Mouse (Mus musculus) neural tube, embryonic 12.5 days (tissue): ENCODE data around the gene Mapkapk3. TPM values are rescaled to one million over a fixed set of nuclear protein-coding genes. Genes with fewer than 3 reads are reported as not detected.

ENCODE experiments used
- ATAC-seq: fragments of 200-750 bp; cut with Nextera tagmentation; 2 replicates; pipeline ENCODE4 v1.8.0; 2017; ENCODE audit warnings: low read depth, mild to moderate bottlenecking, moderate TSS enrichment, moderate library complexity; ENCODE audit not compliant: low FRiP score
- H3K27ac ChIP-seq: fragments of 300-500 bp; sonication (generic); 2 replicates; pipeline ENCODE4 v1.5.1; 2016
- H3K27me3 ChIP-seq: fragments of 300-500 bp; sonication (generic); replicated peaks from 2 replicates; pipeline ENCODE4 v1.6.1; 2016; ENCODE audit warnings: mild to moderate bottlenecking
- H3K36me3 ChIP-seq: fragments of 300-500 bp; sonication (generic); 2 replicates; pipeline ENCODE4 v1.6.1; 2016; ENCODE audit warnings: mild to moderate bottlenecking
- H3K4me1 ChIP-seq: fragments of 300-500 bp; sonication (generic); 2 replicates; pipeline ENCODE4 v1.6.1; 2016
- H3K4me2 ChIP-seq: fragments of 300-500 bp; sonication (generic); replicated peaks from 2 replicates; pipeline ENCODE4 v1.6.1; 2016; ENCODE audit warnings: mild to moderate bottlenecking
- H3K4me3 ChIP-seq: fragments of 300-500 bp; sonication (generic); 2 replicates; pipeline ENCODE4 v1.5.1; 2016
- H3K9ac ChIP-seq: fragments of 300-500 bp; sonication (generic); 2 replicates; pipeline ENCODE4 v1.6.1; 2016; ENCODE audit warnings: mild to moderate bottlenecking
- H3K9me3 ChIP-seq: fragments of 300-500 bp; sonication (generic); 2 replicates; pipeline ENCODE4 v1.6.1; 2016; ENCODE audit warnings: mild to moderate bottlenecking
- WGBS: fragments of 180-500 bp; shearing (Covaris S2); methylation state at CpG from one replicate; pipeline ENCODE4 v1.1.7; 2016; 5-methylcytosine and 5-hydroxymethylcytosine counted together
- polyA plus RNA-seq: library from polyadenylated mRNA; unstranded; fragments of >200 nt; fragmentation: Nextera tagmentation; extraction: Ambion mirVana; gene quantifications from 2 replicates; pipeline ENCODE4 v1.2.1, GENCODE M21; 2016

Gene Mapkapk3
- polyA plus RNA-seq, 1 experiment from 2014 or later, result 3.5 TPM

- peak; percentile 77; the same call in 1 of the 2 replicates for ATAC-seq
- H3K4me1 ChIP-seq, result peaks cover 18% of the 10 kb centered on the region
- H3K27me3 ChIP-seq, result no peaks in the 10 kb centered on the region
- H3K36me3 ChIP-seq, result no peaks in the 10 kb centered on the region
- H3K9me3 ChIP-seq, result no peaks in the 10 kb centered on the region
- no peak overlapping the region for H3K27ac ChIP-seq
- no peak overlapping the region for H3K9ac ChIP-seq
- WGBS, result 12% methylated on average over 5 of the region's 5 CpGs
- no peak overlapping the region for H3K4me3 ChIP-seq
- H3K4me2 ChIP-seq, result peak overlapping the region; percentile 30; the same call in 1 of the 2 replicates
Observed at GRCm38 (mm10) chr9:107252164-107252563, 37.5 kb downstream of the Mapkapk3 start.

GRCm38 (mm10) chr9:107250416-107251337 is 39.0 kb downstream of the Mapkapk3 start:
- Histone ChIP-seq H3K4me2 (no peak overlapping the region), H3K9me3 (no peaks in the 10 kb centered on the region), H3K4me1 (peaks cover 14% of the 10 kb centered on the region), H3K27ac (no peak overlapping the region), H3K4me3 (no peak overlapping the region), H3K36me3 (no peaks in the 10 kb centered on the region), H3K27me3 (no peaks in the 10 kb centered on the region), H3K9ac (no peak overlapping the region)
- no peak for ATAC-seq
- 78% methylated on average over 14 of the region's 14 CpGs for WGBS

GRCm38 (mm10) chr9:107249154-107249553 is 40.5 kb downstream of the Mapkapk3 start:
- H3K9me3 ChIP-seq, result no peaks in the 10 kb centered on the region
- WGBS, result 79% methylated on average over 6 of the region's 6 CpGs

GRCm38 (mm10) chr9:107246170-107246569 is 43.5 kb downstream of the Mapkapk3 start:
- H3K27me3 ChIP-seq, result no peaks in the 10 kb centered on the region
- no peak for ATAC-seq
- H3K4me3 ChIP-seq, result no peak overlapping the region
- 68% methylated on average over 4 of the region's 4 CpGs for WGBS
- no peak overlapping the region for H3K9ac ChIP-seq
- no peak overlapping the region for H3K27ac ChIP-seq
- H3K4me2 ChIP-seq, result no peak overlapping the region
- no peaks in the 10 kb centered on the region for H3K36me3 ChIP-seq
- no peaks in the 10 kb centered on the region for H3K4me1 ChIP-seq
- no peaks in the 10 kb centered on the region for H3K9me3 ChIP-seq

More at GRCm38 (mm10) chr9:107249154-107249553, 40.5 kb downstream of the Mapkapk3 start:
- Histone ChIP-seq H3K4me1 (peaks cover 6% of the 10 kb centered on the region; the same call in 1 of the 2 replicates), H3K4me3 (no peak overlapping the region), H3K4me2 (no peak overlapping the region), H3K27me3 (no peaks in the 10 kb centered on the region), H3K9ac (no peak overlapping the region), H3K36me3 (no peaks in the 10 kb centered on the region), H3K27ac (no peak overlapping the region)
- no peak for ATAC-seq

GRCm38 (mm10) chr9:107245311-107245710 is 44.4 kb downstream of the Mapkapk3 start:
- 92% methylated on average over 4 of the region's 4 CpGs for WGBS
- Histone ChIP-seq H3K36me3 (no peaks in the 10 kb centered on the region), H3K4me3 (no peak overlapping the region), H3K4me2 (no peak overlapping the region), H3K27me3 (no peaks in the 10 kb centered on the region), H3K9ac (no peak overlapping the region), H3K27ac (no peak overlapping the region), H3K4me1 (no peaks in the 10 kb centered on the region), H3K9me3 (no peaks in the 10 kb centered on the region)
- no peak for ATAC-seq

- no peak overlapping the region for H3K4me3 ChIP-seq
- no peak overlapping the region for H3K27ac ChIP-seq
- H3K9ac ChIP-seq, result no peak overlapping the region
- WGBS, result 68% methylated on average over 5 of the region's 5 CpGs
- H3K4me2 ChIP-seq, result no peak overlapping the region
- H3K36me3 ChIP-seq, result no peaks in the 10 kb centered on the region
- ATAC-seq, result no peak
- H3K9me3 ChIP-seq, result no peaks in the 10 kb centered on the region
- H3K4me1 ChIP-seq, result peaks cover 5% of the 10 kb centered on the region; the same call in 1 of the 2 replicates
- peaks cover 41% of the 10 kb centered on the region for H3K27me3 ChIP-seq
Observed at GRCm38 (mm10) chr9:107236151-107236550, 53.5 kb downstream of the Mapkapk3 start.

GRCm38 (mm10) chr9:107235261-107235660 is 54.4 kb downstream of the Mapkapk3 start:
- Histone ChIP-seq H3K9me3 (no peaks in the 10 kb centered on the region), H3K4me2 (no peak overlapping the region), H3K27me3 (peaks cover 43% of the 10 kb centered on the region), H3K4me3 (no peak overlapping the region), H3K9ac (no peak overlapping the region), H3K36me3 (no peaks in the 10 kb centered on the region), H3K27ac (no peak overlapping the region), H3K4me1 (peaks cover 5% of the 10 kb centered on the region; the same call in 1 of the 2 replicates)
- ATAC-seq, result no peak
- WGBS, result 61% methylated on average over 5 of the region's 5 CpGs

GRCm38 (mm10) chr9:107232140-107232539 is 57.5 kb downstream of the Mapkapk3 start:
- Histone ChIP-seq H3K36me3 (no peaks in the 10 kb centered on the region), H3K27me3 (peaks cover 50% of the 10 kb centered on the region), H3K4me1 (peaks cover 5% of the 10 kb centered on the region; the same call in 1 of the 2 replicates), H3K9ac (peak overlapping the region; percentile 86), H3K4me3 (peak overlapping the region; percentile 85), H3K4me2 (peak overlapping the region; percentile 95), H3K9me3 (no peaks in the 10 kb centered on the region), H3K27ac (no peak overlapping the region)
- ATAC-seq, result 0 out of 2 replicates have a peak, but pooled peaks have one; percentile 17
- 22% methylated on average over 9 of the region's 9 CpGs for WGBS

GRCm38 (mm10) chr9:107231539-107232139 is 58.0 kb downstream of the Mapkapk3 start, which contains the start of gene Dock3:
TSS of gene Dock3 (minus strand) at chr9:107231909.
- ATAC-seq, result peak; percentile 90
- H3K9ac ChIP-seq, result peak within 1 kb of the TSS; percentile 86
- H3K27me3 ChIP-seq, result peaks cover 50% of the 10 kb centered on the region
- peaks cover 5% of the 10 kb centered on the region; the same call in 1 of the 2 replicates for H3K4me1 ChIP-seq
- under 1% methylated on average over 86 of the region's 87 CpGs for WGBS
- H3K27ac ChIP-seq, result peak within 1 kb of the TSS; percentile 91
- H3K9me3 ChIP-seq, result no peaks in the 10 kb centered on the region
- H3K36me3 ChIP-seq, result no peaks in the 10 kb centered on the region
- peak within 1 kb of the TSS; percentile 95 for H3K4me2 ChIP-seq
- peak within 1 kb of the TSS; percentile 85 for H3K4me3 ChIP-seq

GRCm38 (mm10) chr9:107230991-107231538 is 58.6 kb downstream of the Mapkapk3 start:
- Histone ChIP-seq H3K4me3 (peak overlapping the region; percentile 85), H3K27ac (peak overlapping the region; percentile 91), H3K9me3 (no peaks in the 10 kb centered on the region), H3K4me2 (peak overlapping the region; percentile 95), H3K9ac (peak overlapping the region; percentile 86), H3K36me3 (no peaks in the 10 kb centered on the region), H3K4me1 (peaks cover 5% of the 10 kb centered on the region; the same call in 1 of the 2 replicates), H3K27me3 (peaks cover 50% of the 10 kb centered on the region)
- WGBS, result 2% methylated on average over 40 of the region's 50 CpGs
- peak; percentile 87 for ATAC-seq

GRCm38 (mm10) chr9:107224597-107224996 is 65.1 kb downstream of the Mapkapk3 start:
- no peak for ATAC-seq
- Histone ChIP-seq H3K4me3 (no peak overlapping the region), H3K36me3 (no peaks in the 10 kb centered on the region), H3K9me3 (no peaks in the 10 kb centered on the region), H3K27me3 (0 out of 2 replicates have a peak, but pooled peaks cover 6% of the 10 kb centered on the region), H3K4me1 (no peaks in the 10 kb centered on the region), H3K4me2 (no peak overlapping the region), H3K9ac (no peak overlapping the region), H3K27ac (no peak overlapping the region)
- WGBS, result 91% methylated on average over 1 of the region's 1 CpGs
